Mouse (Mus musculus): ENCODE data around the gene 1500009C09Rik.

DNA sequence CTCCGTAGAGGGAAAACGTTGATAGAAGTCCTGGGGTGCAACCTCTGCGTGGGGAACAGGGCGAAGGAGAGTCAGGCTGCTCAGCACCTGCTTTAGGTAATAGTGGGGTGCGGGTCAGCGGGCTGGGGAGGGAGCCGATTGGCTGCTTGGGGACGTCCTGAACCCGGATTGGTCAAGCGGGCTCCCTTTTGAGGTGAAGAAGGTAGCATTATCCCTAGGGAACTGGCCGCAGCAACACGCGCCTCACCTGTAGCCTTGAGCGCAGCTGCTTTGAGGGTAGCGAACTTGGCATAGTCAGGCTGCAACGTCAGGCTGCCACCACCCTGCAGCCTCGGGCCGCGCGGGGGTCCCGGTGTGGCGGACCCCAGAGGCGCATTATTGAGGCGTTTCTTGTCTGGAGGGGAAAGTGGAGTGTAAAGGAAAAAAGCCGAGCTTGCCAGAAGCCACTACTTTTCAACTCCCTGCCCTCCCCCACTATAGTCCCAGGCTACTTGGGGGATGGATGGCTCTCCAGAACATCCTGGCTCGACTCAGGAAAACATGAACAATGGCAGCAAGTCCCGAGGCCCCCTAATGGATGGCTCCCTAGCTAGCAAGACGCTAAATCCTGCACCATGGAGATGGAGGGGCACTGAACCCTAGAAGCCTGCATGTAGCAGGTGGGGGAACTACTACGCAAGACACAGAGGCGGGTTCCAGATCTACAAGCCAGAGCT, 44.5 kb upstream of the 1500009C09Rik start:
- TF ChIP-seq CTCF (IDR thresholded peaks at IDR 0.05; ENCODE audit: insufficient read depth, low read depth, low read length) (no peak), POLR2A (IDR thresholded peaks at IDR 0.05; ENCODE audit: insufficient read depth, low read depth, low read length) (no peak)

Data from olfactory bulb, adult 2 months (tissue).